In the genomic region with DNA sequence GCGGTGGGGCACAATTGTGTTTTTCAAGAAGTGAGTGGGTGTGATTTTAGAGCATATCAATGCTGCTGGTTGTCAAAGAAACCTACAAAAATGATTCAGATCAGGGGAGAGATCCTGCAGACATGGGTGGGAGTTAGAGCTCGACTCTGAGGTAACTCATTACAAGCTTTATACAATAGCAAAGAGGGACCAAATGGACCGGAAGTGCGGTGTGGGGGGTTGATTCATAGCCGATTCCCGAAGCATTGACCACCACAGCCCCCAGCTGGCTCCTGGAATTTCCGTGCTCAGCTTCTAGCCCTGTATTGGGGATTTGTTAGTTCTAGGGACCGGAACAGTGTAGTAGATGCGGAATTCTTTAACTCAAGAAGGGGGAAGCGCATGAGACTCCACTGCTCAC, we compare ENCODE assay signal across 8 mouse cellular contexts. TPM values are rescaled to one million over a fixed set of nuclear protein-coding genes. Genes with fewer than 3 reads are reported as not detected.
DNase-seq lines count a peak whose midpoint lies in the region; ATAC-seq and TF ChIP-seq lines count a peak whose summit lies in the region.

No protein-coding gene starts in this region.

- peak overlapping the region; percentile 100 for H3K27ac ChIP-seq in layer of hippocampus, adult 2 months
- peak overlapping the region; percentile 94 for H3K27ac ChIP-seq in embryonic facial prominence, embryonic 12.5 days
- H3K27ac ChIP-seq in hindbrain, embryonic 12.5 days, result peak overlapping the region; percentile 76; the same call in 1 of the 2 replicates
- H3K27ac ChIP-seq in midbrain, embryonic 14.5 days (replicated peaks; ENCODE audit: low read depth, low read length), result no peak overlapping the region

- 75% methylated on average over 10 of the region's 10 CpGs for WGBS in embryonic facial prominence, embryonic 12.5 days
- WGBS in hindbrain, embryonic 12.5 days, result 74% methylated on average over 10 of the region's 10 CpGs
- WGBS in midbrain, embryonic 14.5 days, result 77% methylated on average over 10 of the region's 10 CpGs
- 57% methylated on average over 10 of the region's 10 CpGs for WGBS in lung, adult 2 months

- peaks cover 29% of the 10 kb centered on the region; the same call in 1 of the 2 replicates for H3K4me1 ChIP-seq in embryonic facial prominence, embryonic 12.5 days
- H3K4me1 ChIP-seq in hindbrain, embryonic 12.5 days, result peaks cover 39% of the 10 kb centered on the region
- peaks cover 23% of the 10 kb centered on the region for H3K4me1 ChIP-seq in midbrain, embryonic 14.5 days (ENCODE audit: control insufficient read depth, insufficient read depth, low read length)
- peaks cover 6% of the 10 kb centered on the region; the same call in 1 of the 2 replicates for H3K4me1 ChIP-seq in lung, adult 2 months (ENCODE audit: control insufficient read depth, insufficient read depth, low read length)

- H3K4me2 ChIP-seq in embryonic facial prominence, embryonic 12.5 days (replicated peaks), result peak overlapping the region; percentile 58
- H3K4me2 ChIP-seq in hindbrain, embryonic 12.5 days (replicated peaks), result peak overlapping the region; percentile 87
- peak overlapping the region; percentile 49 for H3K4me2 ChIP-seq in midbrain, embryonic 14.5 days (ENCODE audit: low read length)

- no peak for TF ChIP-seq POLR2A in lung, adult 2 months (IDR thresholded peaks at IDR 0.05; ENCODE audit: borderline replicate concordance, extremely low read depth, low read depth, low read length)

- no peak for TF ChIP-seq CTCF in layer of hippocampus, adult 2 months (conservative IDR thresholded peaks at IDR 0.05)
- no peak for TF ChIP-seq CTCF in lung, adult 2 months (IDR thresholded peaks at IDR 0.05; ENCODE audit: insufficient read depth, low read length)

- no peak for ATAC-seq in embryonic facial prominence, embryonic 12.5 days (ENCODE audit: insufficient number of reproducible peaks, insufficient read depth, low FRiP score, low TSS enrichment)
- ATAC-seq in hindbrain, embryonic 12.5 days (ENCODE audit: low FRiP score), result no peak
- ATAC-seq in midbrain, embryonic 14.5 days (ENCODE audit: low FRiP score, low TSS enrichment), result no peak

- H3K9ac ChIP-seq in embryonic facial prominence, embryonic 12.5 days, result no peak overlapping the region
- H3K9ac ChIP-seq in hindbrain, embryonic 12.5 days, result 0 out of 2 replicates have a peak overlapping the region, but pooled peaks have one; percentile 2
- H3K9ac ChIP-seq in midbrain, embryonic 14.5 days (replicated peaks; ENCODE audit: low read length), result no peak overlapping the region

- no peaks in the 10 kb centered on the region for H3K9me3 ChIP-seq in embryonic facial prominence, embryonic 12.5 days
- H3K9me3 ChIP-seq in hindbrain, embryonic 12.5 days (replicated peaks), result no peaks in the 10 kb centered on the region
- H3K9me3 ChIP-seq in midbrain, embryonic 14.5 days (ENCODE audit: control insufficient read depth, low read length), result no peaks in the 10 kb centered on the region

- no peak for DNase-seq in layer of hippocampus, adult 2 months (ENCODE audit: low spot score in 2 of 2)
- DNase-seq in layer of hippocampus, adult 9-10 months (ENCODE audit: low spot score), result no peak
- DNase-seq in midbrain, embryonic 14.5 days, result no peak
- no peak for DNase-seq in adrenal gland, postnatal 36 days
- no peak for DNase-seq in lung, adult 2 months
- DNase-seq in B cell, adult 2 months, result no peak

- H3K36me3 ChIP-seq in embryonic facial prominence, embryonic 12.5 days, result peaks cover 13% of the 10 kb centered on the region
- peaks cover 13% of the 10 kb centered on the region for H3K36me3 ChIP-seq in hindbrain, embryonic 12.5 days
- peaks cover 15% of the 10 kb centered on the region for H3K36me3 ChIP-seq in midbrain, embryonic 14.5 days (ENCODE audit: control insufficient read depth, insufficient read depth, low read length)

- H3K4me3 ChIP-seq in layer of hippocampus, adult 2 months, result peak overlapping the region; percentile 99; the same call in 1 of the 2 replicates
- peak overlapping the region; percentile 99; the same call in 1 of the 2 replicates for H3K4me3 ChIP-seq in embryonic facial prominence, embryonic 12.5 days
- peak overlapping the region; percentile 97; the same call in 1 of the 2 replicates for H3K4me3 ChIP-seq in hindbrain, embryonic 12.5 days
- H3K4me3 ChIP-seq in midbrain, embryonic 14.5 days (replicated peaks; ENCODE audit: low read depth, low read length), result no peak overlapping the region
- H3K4me3 ChIP-seq in lung, adult 2 months (replicated peaks; ENCODE audit: extremely low read depth, low read depth, low read length), result no peak overlapping the region

- no peaks in the 10 kb centered on the region for H3K27me3 ChIP-seq in embryonic facial prominence, embryonic 12.5 days
- no peaks in the 10 kb centered on the region for H3K27me3 ChIP-seq in hindbrain, embryonic 12.5 days
- H3K27me3 ChIP-seq in midbrain, embryonic 14.5 days (ENCODE audit: control insufficient read depth, insufficient read depth, low read length), result no peaks in the 10 kb centered on the region

RNA-seq across cellular contexts. Expression of a gene that starts 0.8 kb away (rescaled TPM):
- total RNA-seq in layer of hippocampus, adult 2 months (2021), result 100 to 1,000 TPM; 182 to 191 TPM
- polyA plus RNA-seq in embryonic facial prominence, embryonic 12.5 days (2016; fragmentation: Nextera tagmentation; extraction: Ambion mirVana), result 228 and 235 TPM in 2 replicates
- polyA plus RNA-seq in hindbrain, embryonic 12.5 days (2016; fragmentation: Nextera tagmentation; extraction: Ambion mirVana), result 228 and 245 TPM in 2 replicates
- polyA plus RNA-seq in midbrain, embryonic 14.5 days (2014; fragmentation: Nextera tagmentation; extraction: Ambion mirVana), result 183 and 186 TPM in 2 replicates
- 100 to 1,000 TPM; 145 to 160 TPM for total RNA-seq in adrenal gland, postnatal 36 days (2021)
- polyA plus RNA-seq in lung, adult 2 months (2012; rRNA removed), result 39.2 and 48.8 TPM in 2 replicates

RNA-seq across cellular contexts. Expression of a gene that starts 2.7 kb away (rescaled TPM):
- 10 to 100 TPM; 13.6 to 13.7 TPM for total RNA-seq in layer of hippocampus, adult 2 months (2021)
- polyA plus RNA-seq in embryonic facial prominence, embryonic 12.5 days (2016; fragmentation: Nextera tagmentation; extraction: Ambion mirVana), result 13.4 TPM in 2 replicates
- 17.4 and 17.5 TPM in 2 replicates for polyA plus RNA-seq in hindbrain, embryonic 12.5 days (2016; fragmentation: Nextera tagmentation; extraction: Ambion mirVana)
- polyA plus RNA-seq in midbrain, embryonic 14.5 days (2014; fragmentation: Nextera tagmentation; extraction: Ambion mirVana), result 28.8 and 32.9 TPM in 2 replicates
- total RNA-seq in adrenal gland, postnatal 36 days (2021), result 1 to 10 TPM; 3.3 to 4.8 TPM
- 1.4 and 2.4 TPM in 2 replicates for polyA plus RNA-seq in lung, adult 2 months (2012; rRNA removed)

RNA-seq across cellular contexts. Expression of a gene that starts 33.9 kb away (rescaled TPM):
- 10 to 100 TPM; 34.2 to 37.6 TPM for total RNA-seq in layer of hippocampus, adult 2 months (2021)
- polyA plus RNA-seq in embryonic facial prominence, embryonic 12.5 days (2016; fragmentation: Nextera tagmentation; extraction: Ambion mirVana), result 104 and 110 TPM in 2 replicates
- 106 and 107 TPM in 2 replicates for polyA plus RNA-seq in hindbrain, embryonic 12.5 days (2016; fragmentation: Nextera tagmentation; extraction: Ambion mirVana)
- 102 and 125 TPM in 2 replicates for polyA plus RNA-seq in midbrain, embryonic 14.5 days (2014; fragmentation: Nextera tagmentation; extraction: Ambion mirVana)
- total RNA-seq in adrenal gland, postnatal 36 days (2021), result 10 to 100 TPM; 17.8 to 18.2 TPM
- polyA plus RNA-seq in lung, adult 2 months (2012; rRNA removed), result 18.7 and 19.7 TPM in 2 replicates

Comparison
In these comparisons a context has a peak if more than half of its experiments do, and no peak if none do; other contexts are left out.
1. H3K4me3 ChIP-seq: peak in layer of hippocampus, adult 2 months (single experiment), embryonic facial prominence, embryonic 12.5 days (single experiment) and hindbrain, embryonic 12.5 days (single experiment); none in midbrain, embryonic 14.5 days (single experiment) and lung, adult 2 months (single experiment).
2. Peak in every context shown above with its lines, with median percentiles within 50 percentile points of each other: H3K4me2 ChIP-seq.